Mouse (Mus musculus) neural tube, embryonic 15.5 days (tissue): ENCODE data around the gene Cylc1. TPM values are rescaled to one million over a fixed set of nuclear protein-coding genes. Genes with fewer than 3 reads are reported as not detected.

Experiments
- ATAC-seq: fragments of 200-750 bp; cut with Nextera tagmentation; 2 replicates; pipeline ENCODE4 v1.8.0; 2017; ENCODE audit warnings: mild to moderate bottlenecking, moderate TSS enrichment, moderate library complexity; ENCODE audit not compliant: low FRiP score
- H3K27ac ChIP-seq: fragments of 300-500 bp; sonication (generic); replicated peaks from 2 replicates; pipeline ENCODE4 v1.5.1; 2015; ENCODE audit warnings: mild to moderate bottlenecking, inconsistent platforms
- H3K27me3 ChIP-seq: fragments of 300-500 bp; sonication (generic); replicated peaks from 2 replicates; pipeline ENCODE4 v1.6.1; 2015; ENCODE audit warnings: inconsistent platforms
- H3K36me3 ChIP-seq: fragments of 300-500 bp; sonication (generic); 2 replicates; pipeline ENCODE4 v1.6.1; 2015; ENCODE audit warnings: inconsistent platforms
- H3K4me1 ChIP-seq: fragments of 300-500 bp; sonication (generic); 2 replicates; pipeline ENCODE4 v1.6.1; 2015; ENCODE audit warnings: inconsistent platforms
- H3K4me2 ChIP-seq: fragments of 300-500 bp; sonication (generic); 2 replicates; pipeline ENCODE4 v1.6.1; 2015; ENCODE audit warnings: inconsistent platforms, mild to moderate bottlenecking, moderate library complexity
- H3K4me3 ChIP-seq: fragments of 300-500 bp; sonication (generic); replicated peaks from 2 replicates; pipeline ENCODE4 v1.5.1; 2015; ENCODE audit warnings: mild to moderate bottlenecking, inconsistent platforms
- H3K9ac ChIP-seq: fragments of 300-500 bp; sonication (generic); replicated peaks from 2 replicates; pipeline ENCODE4 v1.6.1; 2015; ENCODE audit warnings: mild to moderate bottlenecking, inconsistent platforms
- H3K9me3 ChIP-seq: fragments of 300-500 bp; sonication (generic); replicated peaks from 2 replicates; pipeline ENCODE4 v1.6.1; 2016; ENCODE audit warnings: inconsistent platforms
- WGBS: fragments of 180-500 bp; shearing (Covaris S2); methylation state at CpG from one replicate; pipeline ENCODE4 v1.1.7; 2015; ENCODE audit warnings: mixed read lengths; 5-methylcytosine and 5-hydroxymethylcytosine counted together
- polyA plus RNA-seq: library from polyadenylated mRNA; unstranded; fragments of >200 nt; fragmentation: Nextera tagmentation; extraction: Ambion mirVana; gene quantifications from 2 replicates; pipeline ENCODE4 v1.2.1, GENCODE M21; 2015

The Cylc1 gene
- not detected in 2 replicates for polyA plus RNA-seq

- Histone ChIP-seq H3K9me3 (no peaks in the 10 kb centered on the region), H3K4me1 (no peaks in the 10 kb centered on the region)
Observed at GRCm38 (mm10) chrX:111110118-111110517, at the start of gene Cylc1. Gene Cylc1, plus strand, starts transcription at chrX:111110418.

GRCm38 (mm10) chrX:111078680-111079079, 31.5 kb upstream of the Cylc1 start:
- H3K27me3 ChIP-seq = no peaks in the 10 kb centered on the region
- H3K4me1 ChIP-seq = no peaks in the 10 kb centered on the region
- WGBS = 92% methylated on average over 8 of the region's 8 CpGs

More at GRCm38 (mm10) chrX:111110118-111110517, at the start of gene Cylc1:
- Histone ChIP-seq H3K27me3 (no peaks in the 10 kb centered on the region), H3K9ac (no peak within 1 kb of the TSS), H3K36me3 (no peaks in the 10 kb centered on the region), H3K4me3 (no peak within 1 kb of the TSS), H3K4me2 (no peak within 1 kb of the TSS), H3K27ac (no peak within 1 kb of the TSS)
- ATAC-seq = no peak

GRCm38 (mm10) chrX:111168040-111168439, 57.8 kb downstream of the Cylc1 start, which contains the start of gene Gm10112:
Gene Gm10112, plus strand, starts transcription at chrX:111168340.
- ATAC-seq = no peak
- Histone ChIP-seq H3K36me3 (no peaks in the 10 kb centered on the region), H3K27ac (no peak within 1 kb of the TSS), H3K4me1 (no peaks in the 10 kb centered on the region), H3K9ac (no peak within 1 kb of the TSS), H3K4me2 (no peak within 1 kb of the TSS), H3K9me3 (no peaks in the 10 kb centered on the region), H3K27me3 (no peaks in the 10 kb centered on the region), H3K4me3 (no peak within 1 kb of the TSS)
- 96% methylated on average over 3 of the region's 3 CpGs for WGBS

More at GRCm38 (mm10) chrX:111078680-111079079, 31.5 kb upstream of the Cylc1 start:
- H3K36me3 ChIP-seq = no peaks in the 10 kb centered on the region
- no peak overlapping the region for H3K4me3 ChIP-seq
- H3K9me3 ChIP-seq = no peaks in the 10 kb centered on the region
- ATAC-seq = no peak
- H3K4me2 ChIP-seq = no peak overlapping the region
- H3K9ac ChIP-seq = no peak overlapping the region
- H3K27ac ChIP-seq = no peak overlapping the region

Other genes starting within 250 kb of the Cylc1 start
- gene Gm10112, start 57.9 kb downstream of the Cylc1 start, polyA plus RNA-seq = not detected in 2 replicates